Mouse (Mus musculus) thymus, postnatal 36 days (tissue): Measurements from ENCODE around the gene Gm20388.
"Not testable (repeated sequence)": the region's sequence is repeated elsewhere in the genome, so short reads cannot be mapped to it uniquely, and the experiment has no call there.

ENCODE experiments used
- DNase-seq, 2 experiments: peaks; one replicate each; pipeline ENCODE4 v3.0.0; 2022; ENCODE audit warnings: mixed read lengths in 2 of 2

The Gm20388 gene

GRCm38 (mm10) chr8:121589205-121589726, 1678.6 kb downstream of the Gm20388 start:
- DNase-seq: no peak

- peak; percentile 96 to 98 for DNase-seq
Measured at GRCm38 (mm10) chr8:121590203-121591177, 1679.8 kb downstream of the Gm20388 start, which contains the start of gene Map1lc3b. Gene Map1lc3b (plus strand): TSS chr8:121590361.

GRCm38 (mm10) chr8:121591178-121592066, 1680.8 kb downstream of the Gm20388 start:
- DNase-seq: peak; percentile 61 to 66

- no peak for DNase-seq
Measured at GRCm38 (mm10) chr8:121593293-121593692, 1682.7 kb downstream of the Gm20388 start.

GRCm38 (mm10) chr8:121593983-121594382, 1683.3 kb downstream of the Gm20388 start:
- no peak for DNase-seq

GRCm38 (mm10) chr8:121597492-121597891, 1686.9 kb downstream of the Gm20388 start:
- not testable (repeated sequence) for DNase-seq

- DNase-seq: no peak
Measured at GRCm38 (mm10) chr8:121598190-121598589, 1687.5 kb downstream of the Gm20388 start.

GRCm38 (mm10) chr8:121598892-121599291, 1688.3 kb downstream of the Gm20388 start:
- peak; percentile 73 to 76 for DNase-seq

GRCm38 (mm10) chr8:121599842-121600241, 1689.2 kb downstream of the Gm20388 start:
- no peak for DNase-seq

- DNase-seq: no peak
Measured at GRCm38 (mm10) chr8:121602411-121602810, 1691.8 kb downstream of the Gm20388 start.

GRCm38 (mm10) chr8:121602860-121603259, 1692.2 kb downstream of the Gm20388 start:
- peak; percentile 65 to 71 for DNase-seq

GRCm38 (mm10) chr8:121603801-121604200, 1693.2 kb downstream of the Gm20388 start:
- no peak for DNase-seq

- DNase-seq: no peak
Measured at GRCm38 (mm10) chr8:121607661-121608060, 1697.0 kb downstream of the Gm20388 start.

- no peak for DNase-seq
Measured at GRCm38 (mm10) chr8:121609251-121609650, 1698.6 kb downstream of the Gm20388 start.

GRCm38 (mm10) chr8:121609916-121610315, 1699.3 kb downstream of the Gm20388 start:
- DNase-seq: no peak

GRCm38 (mm10) chr8:121613419-121613818, 1702.8 kb downstream of the Gm20388 start:
- no peak for DNase-seq

GRCm38 (mm10) chr8:121619401-121619995, 1708.9 kb downstream of the Gm20388 start:
- no peak for DNase-seq

- no peak for DNase-seq
Measured at GRCm38 (mm10) chr8:121620801-121621516, 1710.3 kb downstream of the Gm20388 start.

- DNase-seq: no peak
Measured at GRCm38 (mm10) chr8:121621879-121622278, 1711.2 kb downstream of the Gm20388 start.

- DNase-seq: no peak
Measured at GRCm38 (mm10) chr8:121623043-121623442, 1712.4 kb downstream of the Gm20388 start.

GRCm38 (mm10) chr8:121628681-121629080, 1718.0 kb downstream of the Gm20388 start:
- no peak for DNase-seq

GRCm38 (mm10) chr8:121631645-121632071, 1721.0 kb downstream of the Gm20388 start:
- DNase-seq: no peak
